Mouse (Mus musculus): ENCODE data around the gene Tmem223. TPM values are rescaled to one million over a fixed set of nuclear protein-coding genes. Genes with fewer than 3 reads are reported as not detected.
A peak's percentile ranks its signal among the peaks of the same experiment; 100 is the strongest.

Tmem223 gene
- polyA plus RNA-seq, 1 experiment from 2014 or later = 210 TPM

DNA sequence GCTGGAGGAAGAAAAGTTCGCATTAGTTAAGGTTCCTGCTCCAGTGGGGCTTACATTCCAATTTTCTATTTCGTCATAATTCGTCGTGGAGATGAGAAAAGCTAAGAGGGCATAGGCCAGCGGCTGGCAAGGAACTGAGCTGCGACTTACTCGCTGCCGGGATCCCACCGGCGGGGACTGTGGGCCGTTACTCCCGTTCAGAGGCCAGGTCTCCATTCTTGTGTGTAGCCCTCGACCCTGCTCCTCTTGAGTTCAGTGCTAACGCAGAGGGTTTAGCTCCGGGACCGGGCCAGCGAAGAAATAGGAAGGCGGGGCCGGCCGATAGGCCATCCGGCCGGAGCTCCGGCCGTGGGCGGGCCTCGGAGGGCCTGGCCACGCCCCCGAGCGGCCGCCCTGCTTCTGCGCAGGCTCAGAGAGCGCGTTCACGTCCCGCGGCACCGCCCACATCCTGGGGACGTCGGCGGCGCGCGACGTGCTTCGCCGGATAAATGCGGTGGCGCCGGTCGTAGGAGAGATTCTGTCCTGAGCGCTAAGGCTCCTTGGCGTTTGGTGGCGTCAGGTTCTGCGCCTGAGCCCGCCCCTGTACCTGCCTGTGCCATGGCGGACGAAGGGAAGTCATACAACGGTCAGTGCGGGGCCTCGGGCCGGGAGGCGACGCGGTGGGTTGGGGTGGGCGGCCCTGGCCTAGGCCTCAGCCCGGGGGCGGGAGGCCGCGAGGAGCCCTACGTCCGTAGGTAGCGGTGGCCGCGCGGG is 14.0 kb upstream of the Tmem223 start, which contains the start of gene Nxf1:
Gene Nxf1, plus strand, starts transcription at position 439 of the 753 bp plus-strand sequence.
- peak within 1 kb of the TSS; percentile 96 for H3K9ac ChIP-seq
- ATAC-seq (ENCODE audit: low FRiP score) = peak; percentile 96
- peak within 1 kb of the TSS; percentile 68 for H3K4me2 ChIP-seq
- no peaks in the 10 kb centered on the region for H3K9me3 ChIP-seq
- H3K27ac ChIP-seq = peak within 1 kb of the TSS; percentile 88
- no peaks in the 10 kb centered on the region for H3K27me3 ChIP-seq
- H3K4me3 ChIP-seq (replicated peaks) = peak within 1 kb of the TSS; percentile 83
- H3K4me1 ChIP-seq = peaks cover 25% of the 10 kb centered on the region
- under 1% methylated on average over 72 of the region's 75 CpGs for WGBS
- peaks cover 25% of the 10 kb centered on the region for H3K36me3 ChIP-seq (replicated peaks)

DNA sequence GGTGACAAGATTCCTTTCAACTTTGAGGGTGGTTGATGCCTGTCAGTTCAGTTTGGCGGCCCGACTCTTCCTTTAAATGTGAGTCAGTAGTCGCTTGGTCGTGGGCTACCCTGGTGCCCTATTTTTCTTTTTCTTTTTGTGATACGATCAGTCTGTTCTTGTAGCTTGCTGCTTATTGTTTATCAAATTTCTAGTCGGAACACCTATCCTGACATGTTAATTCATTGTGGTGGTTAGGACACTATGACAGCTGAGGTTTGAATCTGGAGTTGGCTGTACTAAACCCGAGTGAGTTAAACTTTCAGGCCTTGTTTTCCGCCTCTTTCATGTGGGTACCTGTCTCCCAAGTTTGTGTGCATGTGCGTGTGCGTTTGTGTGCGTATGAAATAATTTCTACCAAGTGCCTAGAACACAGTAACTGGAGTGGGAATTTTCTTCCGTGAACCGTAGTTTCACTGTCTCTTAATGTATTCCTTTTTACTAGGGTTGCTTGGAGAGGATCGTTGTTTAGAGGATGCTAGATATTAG is 13.3 kb upstream of the Tmem223 start:
- Histone ChIP-seq H3K27me3 (no peaks in the 10 kb centered on the region), H3K9me3 (no peaks in the 10 kb centered on the region), H3K4me3 (replicated peaks) (peak overlapping the region; percentile 83), H3K4me1 (peaks cover 25% of the 10 kb centered on the region), H3K4me2 (peak overlapping the region; percentile 68), H3K9ac (peak overlapping the region; percentile 96), H3K27ac (peak overlapping the region; percentile 88), H3K36me3 (replicated peaks) (peaks cover 22% of the 10 kb centered on the region)
- ATAC-seq (ENCODE audit: low FRiP score) = no peak
- 8% methylated on average over 14 of the region's 14 CpGs for WGBS

DNA sequence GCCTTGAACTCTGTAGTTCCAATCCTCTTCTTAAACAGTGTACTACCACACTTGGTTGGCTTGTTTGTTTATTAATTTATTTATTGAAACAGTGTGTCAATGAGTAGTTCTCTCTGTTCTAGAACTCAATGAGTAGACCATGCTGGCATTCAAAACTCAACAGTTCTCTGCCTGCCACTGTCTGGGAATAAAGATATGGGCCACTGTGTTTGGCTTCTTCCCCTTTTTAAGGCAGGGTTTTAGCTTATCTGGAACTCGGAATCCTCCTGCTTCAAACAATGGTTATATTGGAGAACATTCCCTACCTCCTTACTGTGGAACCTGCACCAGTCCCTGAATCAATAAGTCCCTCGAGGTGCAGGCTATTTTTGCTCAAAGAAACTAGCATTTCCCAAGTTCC is 11.9 kb upstream of the Tmem223 start:
- Histone ChIP-seq H3K36me3 (replicated peaks) (peaks cover 33% of the 10 kb centered on the region), H3K4me2 (no peak overlapping the region), H3K9ac (no peak overlapping the region), H3K27me3 (no peaks in the 10 kb centered on the region), H3K4me3 (replicated peaks) (no peak overlapping the region), H3K27ac (no peak overlapping the region), H3K4me1 (peaks cover 25% of the 10 kb centered on the region), H3K9me3 (no peaks in the 10 kb centered on the region)
- ATAC-seq (ENCODE audit: low FRiP score) = no peak
- 93% methylated on average over 2 of the region's 2 CpGs for WGBS

DNA sequence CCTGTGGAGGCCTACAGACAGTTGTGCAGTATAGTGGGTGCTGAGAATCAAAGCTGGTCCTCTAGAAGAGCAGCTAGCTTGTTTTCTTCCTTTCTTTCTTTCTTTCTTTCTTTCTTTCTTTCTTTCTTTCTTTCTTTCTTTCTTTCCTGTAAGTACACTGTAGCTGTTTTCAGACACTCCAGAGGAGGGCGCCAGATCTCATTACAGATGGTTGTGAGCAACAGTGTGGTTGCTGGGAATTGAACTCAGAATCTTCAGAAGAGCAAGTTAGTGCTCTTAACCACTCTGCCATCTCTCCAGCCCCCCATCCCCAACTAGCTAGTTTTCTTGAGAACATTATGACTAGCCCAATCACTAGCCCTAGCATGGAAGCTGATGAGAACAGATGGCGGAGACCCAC is 10.0 kb upstream of the Tmem223 start:
- Histone ChIP-seq H3K4me3 (replicated peaks) (no peak overlapping the region), H3K4me2 (no peak overlapping the region), H3K9me3 (peaks cover 6% of the 10 kb centered on the region; the same call in 1 of the 2 replicates), H3K4me1 (peaks cover 23% of the 10 kb centered on the region), H3K27ac (no peak overlapping the region), H3K27me3 (no peaks in the 10 kb centered on the region), H3K36me3 (replicated peaks) (peaks cover 37% of the 10 kb centered on the region), H3K9ac (no peak overlapping the region)
- 95% methylated on average over 2 of the region's 2 CpGs for WGBS
- no peak for ATAC-seq (ENCODE audit: low FRiP score)

DNA sequence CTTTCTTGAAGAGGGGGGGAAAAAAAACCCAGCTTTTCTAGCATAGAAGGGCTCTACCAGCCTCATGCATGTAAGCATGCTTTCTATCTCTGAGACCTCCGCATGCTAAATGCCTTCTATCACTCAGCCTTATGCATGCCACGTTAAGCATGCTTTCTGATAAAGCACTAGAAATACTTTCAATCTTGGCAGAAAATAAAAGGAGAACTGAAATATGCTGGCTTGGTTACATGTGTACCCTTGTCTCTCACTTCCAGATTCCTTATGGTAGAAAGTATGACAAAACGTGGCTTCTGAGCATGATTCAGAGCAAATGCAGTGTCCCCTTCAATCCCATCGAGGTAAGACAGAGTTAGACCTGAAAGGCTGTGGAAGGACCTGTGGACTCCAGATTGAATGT is 7.5 kb upstream of the Tmem223 start:
- Histone ChIP-seq H3K9me3 (peaks cover 7% of the 10 kb centered on the region; the same call in 1 of the 2 replicates), H3K4me3 (replicated peaks) (no peak overlapping the region), H3K4me2 (no peak overlapping the region), H3K27me3 (no peaks in the 10 kb centered on the region), H3K36me3 (replicated peaks) (peaks cover 62% of the 10 kb centered on the region), H3K27ac (no peak overlapping the region), H3K9ac (no peak overlapping the region), H3K4me1 (peaks cover 8% of the 10 kb centered on the region)
- WGBS = 91% methylated on average over 4 of the region's 4 CpGs
- ATAC-seq (ENCODE audit: low FRiP score) = no peak

DNA sequence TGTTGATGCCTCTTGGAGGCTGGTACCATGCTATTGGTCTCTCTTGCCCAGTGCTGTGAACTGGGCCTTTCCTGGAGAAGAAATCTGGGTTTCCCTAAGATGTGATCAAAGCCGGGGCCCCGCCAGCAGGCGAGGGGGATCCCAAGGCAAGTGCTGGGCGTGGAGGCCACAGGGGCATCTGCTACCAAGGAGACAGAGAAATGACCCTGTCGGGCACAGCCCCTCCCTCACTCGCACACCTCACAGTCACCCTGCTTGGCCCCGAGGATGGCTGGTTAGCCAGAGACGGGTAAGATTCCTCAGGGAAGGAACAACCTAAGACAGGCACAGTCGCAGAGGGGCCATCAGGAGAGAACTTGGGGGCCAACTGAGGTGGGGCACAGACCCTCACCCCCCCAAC is 5.2 kb upstream of the Tmem223 start:
- Histone ChIP-seq H3K9ac (no peak overlapping the region), H3K4me2 (no peak overlapping the region), H3K27ac (no peak overlapping the region), H3K4me3 (replicated peaks) (no peak overlapping the region), H3K27me3 (no peaks in the 10 kb centered on the region), H3K4me1 (0 out of 2 replicates have a peak, but pooled peaks cover 1% of the 10 kb centered on the region), H3K36me3 (replicated peaks) (peaks cover 82% of the 10 kb centered on the region), H3K9me3 (peaks cover 7% of the 10 kb centered on the region; the same call in 1 of the 2 replicates)
- over 99% methylated on average over 9 of the region's 9 CpGs for WGBS
- no peak for ATAC-seq (ENCODE audit: low FRiP score)

DNA sequence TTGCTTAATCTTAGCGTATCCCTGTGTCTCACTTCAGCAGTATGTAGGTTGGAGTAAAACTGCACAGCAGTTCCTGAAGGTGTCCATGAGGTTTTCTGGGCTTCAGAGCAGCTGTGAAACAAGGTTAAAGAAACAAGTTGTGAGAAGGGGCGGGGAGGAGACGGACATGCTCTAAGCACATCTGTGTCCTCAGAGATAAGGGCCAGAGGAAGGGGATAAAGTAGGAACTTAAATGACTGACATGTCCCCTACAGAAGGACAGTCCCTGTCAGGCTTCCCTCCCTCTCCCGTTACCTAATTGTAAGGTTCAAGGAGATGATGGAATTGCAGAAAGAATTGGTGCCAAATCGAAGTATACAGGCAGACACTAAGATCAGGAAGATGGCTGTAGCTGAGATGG is 2.2 kb downstream of the Tmem223 start:
- WGBS = 89% methylated on average over 5 of the region's 5 CpGs
- H3K27ac ChIP-seq = peak overlapping the region; percentile 19; the same call in 1 of the 2 replicates
- H3K36me3 ChIP-seq (replicated peaks) = peaks cover 44% of the 10 kb centered on the region
- H3K27me3 ChIP-seq = no peaks in the 10 kb centered on the region
- H3K4me1 ChIP-seq = peaks cover 34% of the 10 kb centered on the region
- peak overlapping the region; percentile 98 for H3K4me2 ChIP-seq
- ATAC-seq (ENCODE audit: low FRiP score) = no peak
- no peak overlapping the region for H3K9ac ChIP-seq
- H3K4me3 ChIP-seq (replicated peaks) = 0 out of 2 replicates have a peak overlapping the region, but pooled peaks have one; percentile 77
- no peaks in the 10 kb centered on the region for H3K9me3 ChIP-seq

DNA sequence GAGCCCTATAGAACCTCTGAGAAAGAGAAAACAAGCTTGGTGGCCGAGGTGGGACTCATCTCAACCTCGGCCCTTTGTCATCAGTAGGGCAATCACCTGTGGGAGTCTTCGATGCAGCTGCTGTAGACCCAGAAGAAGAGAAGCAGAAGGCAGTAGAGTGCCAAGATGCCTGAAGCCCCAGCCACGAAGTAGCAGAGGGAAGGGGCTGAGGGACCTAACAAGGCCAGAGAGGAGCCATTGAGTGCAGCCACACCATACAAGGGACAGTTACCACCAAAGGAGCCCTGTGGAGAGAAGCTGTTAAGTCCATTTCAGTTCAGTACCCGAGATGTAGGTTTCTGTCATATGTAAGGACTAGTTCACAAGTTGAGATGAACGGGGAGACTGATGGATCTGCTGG is 2.6 kb downstream of the Tmem223 start:
- Histone ChIP-seq H3K4me1 (peaks cover 34% of the 10 kb centered on the region), H3K4me3 (replicated peaks) (peak overlapping the region; percentile 77), H3K9ac (peak overlapping the region; percentile 92; the same call in 1 of the 2 replicates), H3K27me3 (no peaks in the 10 kb centered on the region), H3K27ac (0 out of 2 replicates have a peak overlapping the region, but pooled peaks have one; percentile 19), H3K4me2 (peak overlapping the region; percentile 98), H3K36me3 (replicated peaks) (peaks cover 44% of the 10 kb centered on the region), H3K9me3 (no peaks in the 10 kb centered on the region)
- WGBS = 66% methylated on average over 6 of the region's 6 CpGs
- ATAC-seq (ENCODE audit: low FRiP score) = no peak

DNA sequence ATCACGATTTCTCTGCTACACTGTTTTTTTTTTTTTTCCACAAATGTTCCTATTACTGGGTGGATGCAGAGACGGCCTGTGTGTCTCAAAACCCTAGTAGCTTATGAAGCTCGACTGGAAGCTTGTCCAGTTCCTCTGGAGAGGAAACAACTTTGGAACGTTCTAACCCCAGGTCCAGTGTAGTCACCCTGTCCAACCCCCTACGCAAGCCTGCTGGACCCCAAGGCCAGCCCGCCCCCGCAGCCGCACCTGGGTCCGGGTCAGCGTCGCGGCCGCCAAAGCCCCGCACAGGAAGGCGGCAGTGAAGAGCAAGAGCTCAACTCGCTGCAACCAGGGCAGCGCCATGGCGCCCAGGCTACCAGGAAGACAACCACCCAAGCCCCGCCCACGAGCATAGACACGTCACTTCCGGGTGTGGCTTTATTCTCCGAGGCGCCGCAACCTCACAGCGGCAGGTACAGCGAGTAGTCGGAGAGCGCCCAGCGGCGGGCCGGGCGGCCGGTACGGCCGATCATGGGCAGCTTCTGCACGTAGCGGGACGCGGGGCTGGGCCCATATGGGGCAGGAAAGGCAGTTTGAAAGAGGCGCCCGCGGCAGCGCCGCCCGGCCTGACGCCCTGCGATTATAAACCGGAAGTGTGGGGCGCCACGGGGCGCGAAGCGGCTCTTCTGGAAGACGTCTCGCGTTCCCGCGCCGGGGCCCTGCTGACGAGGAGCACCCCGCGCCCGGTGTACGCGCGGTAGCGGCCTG is 3.5 kb downstream of the Tmem223 start, which contains the start of gene Tmem179b:
Gene Tmem179b, minus strand, starts transcription at position 382 of the 750 bp plus-strand sequence.
- H3K27ac ChIP-seq = peak within 1 kb of the TSS; percentile 98
- H3K4me3 ChIP-seq (replicated peaks) = peak within 1 kb of the TSS; percentile 77
- peaks cover 34% of the 10 kb centered on the region for H3K4me1 ChIP-seq
- peak; percentile 95 for ATAC-seq (ENCODE audit: low FRiP score)
- H3K27me3 ChIP-seq = no peaks in the 10 kb centered on the region
- H3K9ac ChIP-seq = peak within 1 kb of the TSS; percentile 92
- H3K4me2 ChIP-seq = peak within 1 kb of the TSS; percentile 98
- whole genome bisulfite sequencing = under 1% methylated on average over 68 of the region's 68 CpGs
- no peaks in the 10 kb centered on the region for H3K9me3 ChIP-seq
- peaks cover 40% of the 10 kb centered on the region for H3K36me3 ChIP-seq (replicated peaks)

DNA sequence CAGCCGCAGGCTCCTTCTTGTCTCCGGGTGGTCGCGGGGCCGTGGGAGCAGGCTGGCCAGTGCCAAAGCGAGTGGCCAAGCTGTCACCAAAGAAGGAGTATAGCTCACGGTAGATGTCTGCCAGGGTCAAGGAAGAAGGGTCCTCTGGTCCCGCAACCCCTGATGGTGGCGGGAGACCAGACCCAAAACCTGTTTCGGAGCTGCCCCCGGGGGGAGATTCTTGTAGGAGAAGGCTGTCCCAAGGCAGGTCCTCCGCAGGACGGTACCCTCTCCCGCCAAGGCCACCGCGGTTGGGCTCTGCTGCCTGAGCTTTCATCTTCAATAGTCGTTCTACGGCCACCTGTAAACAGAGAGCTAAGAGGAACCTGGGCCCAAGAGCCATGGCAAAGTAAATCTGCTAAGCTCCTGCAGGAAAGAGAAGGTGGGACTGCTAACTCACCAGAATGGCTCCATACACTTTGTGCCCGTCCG is 4.2 kb downstream of the Tmem223 start:
- H3K27ac ChIP-seq = peak overlapping the region; percentile 98
- ATAC-seq (ENCODE audit: low FRiP score) = no peak; the same call in none of the 2 replicates
- WGBS = 6% methylated on average over 20 of the region's 20 CpGs
- H3K4me2 ChIP-seq = peak overlapping the region; percentile 98
- H3K27me3 ChIP-seq = no peaks in the 10 kb centered on the region
- H3K9ac ChIP-seq = peak overlapping the region; percentile 92
- peaks cover 34% of the 10 kb centered on the region for H3K4me1 ChIP-seq
- peak overlapping the region; percentile 77 for H3K4me3 ChIP-seq (replicated peaks)
- no peaks in the 10 kb centered on the region for H3K9me3 ChIP-seq
- peaks cover 37% of the 10 kb centered on the region for H3K36me3 ChIP-seq (replicated peaks)

DNA sequence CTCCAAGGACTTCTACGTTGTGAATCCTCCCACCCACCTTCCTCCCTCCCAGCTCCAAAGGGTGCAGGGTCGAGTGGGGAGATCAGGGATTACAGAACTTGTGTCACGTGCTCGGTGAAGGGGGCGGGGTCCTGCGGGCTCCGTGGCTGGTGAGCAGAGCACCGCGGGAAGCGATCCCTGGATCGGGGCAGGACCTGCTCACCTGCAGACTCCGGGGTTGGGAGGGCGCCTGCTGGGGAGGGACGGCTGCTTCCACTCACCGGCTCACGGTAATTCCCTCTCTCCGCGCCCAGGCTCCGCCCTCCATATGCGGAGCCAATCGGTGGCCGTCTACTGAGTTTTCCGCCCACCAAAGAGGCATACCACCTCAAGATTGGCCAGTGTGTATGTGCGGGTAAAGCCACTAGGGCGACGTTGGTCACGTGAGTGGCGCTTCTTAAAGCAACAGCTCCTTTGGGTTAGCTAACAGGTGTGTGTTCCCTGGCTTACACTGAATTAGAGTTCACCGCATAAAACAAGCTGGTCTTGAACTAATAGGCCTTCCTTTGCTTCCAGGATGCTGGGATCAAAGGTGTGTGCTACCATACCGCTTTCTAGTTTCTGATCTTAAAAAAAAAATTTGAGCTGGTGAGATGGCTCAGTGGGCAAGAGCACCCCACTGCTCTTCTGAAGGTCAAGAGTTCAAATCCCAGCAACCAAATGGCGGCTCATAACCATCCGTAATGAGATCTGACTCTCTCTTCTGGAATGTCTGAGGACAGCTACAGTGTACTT is 15.4 kb downstream of the Tmem223 start, which contains the start of gene Taf6l:
Gene Taf6l, minus strand, starts transcription at position 410 of the 774 bp plus-strand sequence.
- Histone ChIP-seq H3K27ac (peak within 1 kb of the TSS; percentile 76), H3K9ac (peak within 1 kb of the TSS; percentile 77), H3K27me3 (no peaks in the 10 kb centered on the region), H3K4me2 (peak within 1 kb of the TSS; percentile 72), H3K4me1 (peaks cover 22% of the 10 kb centered on the region), H3K9me3 (no peaks in the 10 kb centered on the region), H3K4me3 (replicated peaks) (peak within 1 kb of the TSS; percentile 78), H3K36me3 (replicated peaks) (peaks cover 32% of the 10 kb centered on the region)
- ATAC-seq (ENCODE audit: low FRiP score) = peak; percentile 100
- 1% methylated on average over 32 of the region's 32 CpGs for WGBS
